Mouse (Mus musculus) thymus, adult 2 months (tissue): ENCODE measurements around the gene Anpep.

ENCODE experiments used
- CTCF ChIP-seq: fragments of 200-500 bp; IDR thresholded peaks from 2 replicates; pipeline ENCODE4 v1.5.1; 2012; ENCODE audit warnings: mild to moderate bottlenecking, control low read depth, low read length, moderate library complexity, borderline replicate concordance; ENCODE audit not compliant: control insufficient read depth, poor library complexity, insufficient read depth; ENCODE audit errors: extremely low read depth
- POLR2A ChIP-seq: fragments of 200-500 bp; IDR thresholded peaks from 2 replicates; pipeline ENCODE4 v1.6.1; 2012; ENCODE audit warnings: mild to moderate bottlenecking, low read length, control low read depth, moderate library complexity; ENCODE audit not compliant: control insufficient read depth, poor library complexity, insufficient read depth; ENCODE audit errors: extremely low read depth

DNA sequence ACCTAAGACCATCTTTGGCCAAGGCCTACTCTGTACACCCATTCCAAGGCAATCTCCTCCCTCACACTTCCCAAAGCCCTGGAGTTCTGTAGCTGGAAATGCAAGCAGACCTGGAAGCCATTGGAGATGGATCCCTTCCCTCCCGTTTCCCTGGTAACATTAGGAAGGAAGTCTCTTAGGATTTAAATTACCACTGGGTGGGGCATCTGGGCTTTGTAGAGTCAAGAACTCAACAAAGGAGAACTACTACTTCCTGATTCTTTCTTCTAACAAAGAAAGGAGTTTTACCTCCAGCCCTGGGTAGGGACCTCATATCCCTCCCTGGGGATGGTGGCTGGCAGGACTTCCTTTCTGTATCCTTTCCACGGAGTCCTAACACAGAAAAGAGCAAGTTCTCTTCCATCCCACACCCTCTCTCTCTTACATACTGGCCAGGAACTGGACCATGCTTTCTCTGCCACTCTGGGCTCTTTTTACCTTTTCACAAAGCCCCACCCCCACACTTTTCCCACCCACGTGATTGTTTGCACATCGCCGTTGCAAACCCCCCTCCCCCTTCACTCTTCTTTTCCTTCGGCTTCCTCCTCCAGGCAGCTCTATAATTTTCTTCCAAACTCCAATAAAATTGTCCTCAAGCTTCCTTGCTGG is 8.3 kb upstream of the Anpep start:
- TF ChIP-seq POLR2A (no peak), CTCF (no peak)
